Mouse (Mus musculus) forebrain, embryonic 10.5 days (tissue): Measurements from ENCODE around the gene Olfr376. TPM values are rescaled to one million over a fixed set of nuclear protein-coding genes. Genes with fewer than 3 reads are reported as not detected.

Source experiments
- DNase-seq: peaks from one replicate; pipeline ENCODE4 v3.0.0-alpha.2; 2017; ENCODE audit warnings: low spot score; ENCODE audit errors: extremely low spot score
- H3K27ac ChIP-seq: fragments of 300-500 bp; sonication (generic); 2 replicates; pipeline ENCODE4 v1.5.1; 2016; ENCODE audit warnings: mild to moderate bottlenecking
- H3K27me3 ChIP-seq: fragments of 300-500 bp; sonication (generic); 2 replicates; pipeline ENCODE4 v1.6.1; 2016; ENCODE audit warnings: mild to moderate bottlenecking; ENCODE audit not compliant: poor library complexity, severe bottlenecking
- H3K36me3 ChIP-seq: fragments of 300-500 bp; sonication (generic); replicated peaks from 2 replicates; pipeline ENCODE4 v1.6.1; 2016; ENCODE audit warnings: mild to moderate bottlenecking, moderate library complexity
- H3K4me1 ChIP-seq: fragments of 300-500 bp; sonication (generic); 2 replicates; pipeline ENCODE4 v1.6.1; 2016
- H3K4me3 ChIP-seq: fragments of 300-500 bp; sonication (generic); 2 replicates; pipeline ENCODE4 v1.5.1; 2016; ENCODE audit warnings: mild to moderate bottlenecking, moderate library complexity
- H3K9me3 ChIP-seq: fragments of 300-500 bp; sonication (generic); 2 replicates; pipeline ENCODE4 v1.6.1; 2016; ENCODE audit warnings: mild to moderate bottlenecking, moderate library complexity
- WGBS: fragments of 180-500 bp; shearing (Covaris S2); methylation state at CpG from one replicate; pipeline ENCODE4 v1.1.7; 2016; 5-methylcytosine and 5-hydroxymethylcytosine counted together
- polyA plus RNA-seq: library from polyadenylated mRNA; unstranded; fragments of >200 nt; fragmentation: Nextera tagmentation; extraction: Ambion mirVana; gene quantifications from 2 replicates; pipeline ENCODE4 v1.2.1, GENCODE M21; 2016

The Olfr376 gene
- not detected in 2 replicates for polyA plus RNA-seq

DNA sequence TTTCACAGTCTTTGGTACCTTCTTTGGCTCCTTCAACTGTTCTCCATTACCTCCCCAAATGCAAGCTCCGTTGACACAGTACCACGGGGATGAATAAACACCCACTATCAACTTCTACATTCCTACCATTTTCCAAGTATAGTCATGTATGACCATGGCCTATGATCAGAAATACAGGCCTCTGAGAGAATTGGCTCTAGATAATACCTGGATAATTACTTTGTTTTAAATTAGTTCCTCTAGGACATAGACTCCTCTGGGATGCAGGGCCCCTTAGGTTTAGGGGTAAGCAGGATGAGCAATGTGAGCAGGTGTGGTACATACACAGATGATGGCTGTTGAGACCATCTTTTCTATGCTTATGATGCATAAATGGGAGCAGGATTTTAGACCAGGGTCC lies at the start of gene Olfr376:
Gene Olfr376 (plus strand): TSS at position 301 of the 400 bp plus-strand sequence.
- Histone ChIP-seq H3K4me3 (no peak within 1 kb of the TSS), H3K4me1 (no peaks in the 10 kb centered on the region), H3K9me3 (peaks cover 7% of the 10 kb centered on the region), H3K36me3 (no peaks in the 10 kb centered on the region), H3K27ac (no peak within 1 kb of the TSS), H3K27me3 (no peaks in the 10 kb centered on the region)
- WGBS: 96% methylated on average over 2 of the region's 2 CpGs
- DNase-seq: no peak

DNA sequence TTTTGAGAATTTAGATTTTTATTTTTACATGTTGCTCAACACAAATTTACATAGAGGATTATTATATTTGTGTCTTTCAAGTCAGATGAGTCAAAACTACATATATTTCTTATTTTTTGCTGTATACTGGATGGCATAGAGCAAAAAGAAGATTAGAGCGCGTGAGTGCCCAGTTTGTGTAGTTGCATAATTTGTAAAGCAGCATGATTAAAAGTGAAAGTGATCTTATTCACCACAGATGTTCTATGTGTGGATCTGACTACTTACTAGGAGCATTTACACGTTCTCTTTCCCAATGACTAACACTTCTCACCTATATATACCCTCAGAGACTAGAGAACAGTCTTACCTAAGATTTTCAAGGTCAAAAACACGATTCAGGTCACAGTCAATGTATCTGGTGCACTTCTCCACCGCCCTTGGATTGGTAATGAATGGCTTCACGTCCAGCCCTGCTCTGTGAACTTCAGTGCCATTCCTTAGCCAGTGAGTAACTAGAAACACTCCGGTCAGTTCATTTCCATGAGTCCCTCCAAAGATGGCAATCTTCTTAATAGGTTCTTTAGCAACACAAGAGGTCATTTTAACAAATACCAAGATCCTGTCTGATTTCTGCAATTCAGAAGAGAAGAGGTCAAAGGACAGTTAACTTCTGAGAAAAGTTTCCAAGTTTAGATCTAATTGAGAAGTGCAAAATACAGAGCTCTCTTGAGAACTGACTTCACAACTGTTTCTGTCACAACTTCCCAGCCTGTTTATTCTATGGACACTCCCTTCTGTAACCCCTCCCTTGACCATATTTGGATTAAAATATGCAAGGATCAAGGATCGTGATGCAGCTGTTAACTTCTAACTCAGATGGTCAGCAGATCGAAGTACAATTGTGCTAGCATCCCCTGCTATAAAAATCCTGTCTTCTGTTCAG lies 46.9 kb upstream of the Olfr376 start:
- H3K27ac ChIP-seq: no peak overlapping the region
- H3K4me1 ChIP-seq: no peaks in the 10 kb centered on the region
- no peaks in the 10 kb centered on the region for H3K27me3 ChIP-seq
- 81% methylated on average over 9 of the region's 9 CpGs for WGBS
- no peaks in the 10 kb centered on the region; the same call in 1 of the 2 replicates for H3K9me3 ChIP-seq
- no peaks in the 10 kb centered on the region for H3K36me3 ChIP-seq
- H3K4me3 ChIP-seq: no peak overlapping the region
- no peak for DNase-seq

DNA sequence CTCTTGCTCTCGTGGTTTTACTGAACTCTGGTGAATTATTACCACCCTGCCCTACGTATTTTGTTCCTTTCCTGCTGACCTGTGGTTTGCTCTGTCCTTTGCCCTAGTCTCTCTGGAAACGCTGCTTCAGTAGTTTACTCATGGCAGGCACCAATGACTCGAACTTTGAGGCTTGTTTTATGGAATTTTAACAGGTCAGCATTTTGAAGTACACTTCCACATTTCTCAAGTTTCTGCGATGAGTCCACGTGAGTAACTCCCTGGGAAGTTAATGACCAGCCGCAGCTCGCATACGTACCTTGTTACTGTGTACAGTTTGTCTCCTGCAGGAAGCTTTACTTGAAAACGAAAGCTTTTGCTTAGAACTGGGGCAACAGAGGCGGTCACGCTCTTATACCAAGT lies 44.6 kb upstream of the Olfr376 start:
- H3K9me3 ChIP-seq: peaks cover 8% of the 10 kb centered on the region; the same call in 1 of the 2 replicates
- H3K4me1 ChIP-seq: no peaks in the 10 kb centered on the region
- DNase-seq: no peak
- no peak overlapping the region for H3K4me3 ChIP-seq
- no peaks in the 10 kb centered on the region for H3K36me3 ChIP-seq
- WGBS: 69% methylated on average over 12 of the region's 12 CpGs
- no peak overlapping the region for H3K27ac ChIP-seq
- no peaks in the 10 kb centered on the region for H3K27me3 ChIP-seq

DNA sequence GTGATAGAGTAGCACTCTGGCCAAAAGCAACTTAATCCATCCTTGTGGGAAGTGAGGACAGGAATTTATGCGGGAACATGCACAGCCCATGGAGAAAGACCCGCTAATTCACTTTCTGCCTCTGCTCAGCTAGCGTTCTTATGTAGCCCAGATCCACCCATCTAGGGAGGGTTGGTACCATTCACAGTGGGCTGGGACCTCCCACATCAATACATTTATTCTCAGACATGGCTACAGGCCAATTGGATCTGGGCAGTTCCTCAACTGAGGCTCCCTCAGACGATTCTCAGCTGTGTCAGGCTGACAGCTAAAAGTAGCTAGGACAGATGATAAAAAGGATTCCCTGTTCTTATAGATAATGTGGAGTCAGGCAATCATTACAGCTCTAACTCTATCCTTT lies 43.7 kb upstream of the Olfr376 start:
- DNase-seq: no peak
- 89% methylated on average over 4 of the region's 4 CpGs for WGBS
- no peak overlapping the region for H3K27ac ChIP-seq
- H3K4me1 ChIP-seq: no peaks in the 10 kb centered on the region
- H3K36me3 ChIP-seq: no peaks in the 10 kb centered on the region
- no peaks in the 10 kb centered on the region for H3K27me3 ChIP-seq
- no peak overlapping the region for H3K4me3 ChIP-seq
- peaks cover 8% of the 10 kb centered on the region; the same call in 1 of the 2 replicates for H3K9me3 ChIP-seq

DNA sequence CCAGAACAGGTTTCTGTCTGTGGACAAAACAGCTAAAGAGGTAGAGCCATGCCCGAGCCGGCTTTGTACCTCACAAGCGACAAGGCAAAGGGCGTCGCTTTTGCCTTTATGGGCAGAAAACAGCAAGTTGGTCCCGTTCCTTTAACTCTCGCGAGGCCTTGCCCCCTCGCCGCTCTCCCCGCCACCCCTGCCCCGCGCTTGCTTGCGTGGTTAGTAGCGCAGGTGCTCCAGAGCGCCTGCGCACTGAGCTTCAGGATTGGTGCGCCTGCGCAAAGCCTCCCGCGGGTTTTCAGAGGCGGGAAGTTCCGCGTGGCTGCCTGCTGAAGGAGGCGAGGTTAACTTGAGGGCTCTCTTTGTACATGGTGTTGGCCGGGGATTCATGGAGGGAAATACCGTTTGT lies 41.6 kb upstream of the Olfr376 start, which contains the start of the genes Aspa, Gm49340 and Spata22:
Gene Aspa (minus strand): TSS at position 155 of the 400 bp plus-strand sequence.
Gene Gm49340 (plus strand): TSS at position 300 of the 400 bp plus-strand sequence.
Gene Spata22 (plus strand): TSS at position 300 of the 400 bp plus-strand sequence.
- H3K9me3 ChIP-seq: peaks cover 8% of the 10 kb centered on the region; the same call in 1 of the 2 replicates
- no peak within 1 kb of the TSS for H3K4me3 ChIP-seq
- H3K27ac ChIP-seq: no peak within 1 kb of the TSS
- no peak for DNase-seq
- 80% methylated on average over 27 of the region's 27 CpGs for WGBS
- no peaks in the 10 kb centered on the region for H3K4me1 ChIP-seq
- H3K36me3 ChIP-seq: no peaks in the 10 kb centered on the region
- H3K27me3 ChIP-seq: no peaks in the 10 kb centered on the region

GRCm38 (mm10) chr11:73333357-73333756 lies 37.7 kb upstream of the Olfr376 start:
- Histone ChIP-seq H3K4me3 (no peak overlapping the region), H3K4me1 (no peaks in the 10 kb centered on the region), H3K27ac (no peak overlapping the region), H3K36me3 (no peaks in the 10 kb centered on the region), H3K9me3 (peaks cover 8% of the 10 kb centered on the region; the same call in 1 of the 2 replicates), H3K27me3 (no peaks in the 10 kb centered on the region)
- 71% methylated on average over 2 of the region's 2 CpGs for WGBS
- no peak for DNase-seq

DNA sequence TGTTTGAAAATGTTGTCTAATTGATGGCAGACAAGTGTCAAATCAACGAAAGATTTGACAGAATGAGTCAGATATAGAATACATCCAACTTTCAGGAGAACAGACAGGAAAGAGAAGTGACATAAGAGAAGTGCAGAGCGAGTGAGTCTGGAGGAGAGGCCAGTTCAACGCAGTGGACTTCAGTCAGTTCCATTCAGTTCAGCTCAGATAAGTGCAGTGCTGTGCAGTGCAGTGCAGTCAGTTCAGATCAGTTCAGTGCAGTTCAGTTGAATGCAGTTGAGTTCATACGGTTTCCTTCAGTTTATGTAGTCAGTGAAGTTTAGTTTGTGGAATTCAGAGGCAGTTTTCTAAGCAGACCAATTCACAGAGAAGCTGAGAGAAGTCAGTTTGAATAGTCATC lies 34.1 kb upstream of the Olfr376 start:
- Histone ChIP-seq H3K36me3 (no peaks in the 10 kb centered on the region), H3K4me3 (no peak overlapping the region), H3K9me3 (no peaks in the 10 kb centered on the region), H3K27me3 (no peaks in the 10 kb centered on the region), H3K4me1 (no peaks in the 10 kb centered on the region), H3K27ac (no peak overlapping the region)
- no peak for DNase-seq
- WGBS: 78% methylated on average over 4 of the region's 4 CpGs

GRCm38 (mm10) chr11:73350483-73350882 lies 20.6 kb upstream of the Olfr376 start, which contains the start of gene Olfr20:
TSS of gene Olfr20 (plus strand) at chr11:73350783.
- H3K4me3 ChIP-seq: no peak within 1 kb of the TSS
- 52% methylated on average over 3 of the region's 3 CpGs for WGBS

GRCm38 (mm10) chr11:73395374-73395773 lies 24.3 kb downstream of the Olfr376 start:
- no peak for DNase-seq
- no peaks in the 10 kb centered on the region for H3K27me3 ChIP-seq
- no peak overlapping the region for H3K27ac ChIP-seq
- H3K36me3 ChIP-seq: no peaks in the 10 kb centered on the region
- WGBS: 78% methylated on average over 4 of the region's 4 CpGs
- H3K4me3 ChIP-seq: no peak overlapping the region
- H3K4me1 ChIP-seq: no peaks in the 10 kb centered on the region
- peaks cover 8% of the 10 kb centered on the region; the same call in 1 of the 2 replicates for H3K9me3 ChIP-seq

More at GRCm38 (mm10) chr11:73350483-73350882, 20.6 kb upstream of the Olfr376 start, which contains the start of gene Olfr20:
- no peak for DNase-seq
- H3K27me3 ChIP-seq: no peaks in the 10 kb centered on the region
- no peaks in the 10 kb centered on the region for H3K36me3 ChIP-seq
- H3K4me1 ChIP-seq: no peaks in the 10 kb centered on the region
- H3K9me3 ChIP-seq: no peaks in the 10 kb centered on the region
- H3K27ac ChIP-seq: no peak within 1 kb of the TSS

GRCm38 (mm10) chr11:73399514-73399913 lies 28.5 kb downstream of the Olfr376 start, which contains the start of gene Olfr1:
TSS of gene Olfr1 (minus strand) at chr11:73399614.
- no peak within 1 kb of the TSS for H3K4me3 ChIP-seq
- H3K4me1 ChIP-seq: no peaks in the 10 kb centered on the region
- H3K9me3 ChIP-seq: peaks cover 5% of the 10 kb centered on the region; the same call in 1 of the 2 replicates
- no peaks in the 10 kb centered on the region for H3K27me3 ChIP-seq
- no peak for DNase-seq
- no peaks in the 10 kb centered on the region for H3K36me3 ChIP-seq
- H3K27ac ChIP-seq: no peak within 1 kb of the TSS
